Mouse (Mus musculus): Measurements from ENCODE around the gene Iqcn.

DNA sequence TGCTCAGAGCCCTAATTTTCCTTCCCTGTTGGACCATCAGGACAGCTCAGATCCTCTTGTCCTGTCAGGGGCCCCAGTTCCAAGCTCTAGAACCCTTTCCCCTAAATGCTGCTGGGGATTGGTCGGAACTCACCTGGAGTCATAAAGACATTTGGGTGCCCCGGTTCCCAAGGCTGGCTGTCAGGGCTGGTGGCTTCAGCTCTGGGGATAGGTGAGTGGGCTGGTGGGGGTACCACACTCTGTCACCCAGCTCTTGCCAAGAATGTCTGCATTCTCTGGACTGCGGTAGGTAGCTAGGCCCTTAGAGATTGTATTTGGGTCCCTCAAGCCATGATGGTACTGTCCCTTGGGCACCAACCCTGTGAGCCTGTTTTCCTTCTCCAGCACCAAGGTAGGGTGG, at the start of gene Iqcn:
- TF ChIP-seq CTCF (IDR thresholded peaks at IDR 0.05; ENCODE audit: low read depth) (no peak), EP300 (IDR thresholded peaks at IDR 0.05; ENCODE audit: low read depth) (no peak)
